Mouse (Mus musculus) CH12.LX (cell line): Measurements from ENCODE around the gene Pogz. TPM values are rescaled to one million over a fixed set of nuclear protein-coding genes. Genes with fewer than 3 reads are reported as not detected.

Experiments
- DNase-seq: peaks from one replicate; pipeline ENCODE4 v3.0.0-alpha.2; 2013; ENCODE audit errors: extremely low read depth
- H3K27ac ChIP-seq: 2 replicates; pipeline ENCODE4 v1.5.1; 2012; ENCODE audit warnings: low read depth, mild to moderate bottlenecking, control low read depth, moderate library complexity; ENCODE audit not compliant: insufficient read depth
- H3K27me3 ChIP-seq: replicated peaks from 2 replicates; pipeline ENCODE3; 2012; ENCODE audit warnings: inconsistent platforms
- H3K36me3 ChIP-seq, 2 experiments: replicated peaks in 1 of 2; 2 replicates each; pipeline versions ENCODE3 to v1.6.1; 2012; ENCODE audit warnings: inconsistent platforms in 1 of 2, low read length in 1 of 2, mild to moderate bottlenecking in 1 of 2, mixed read lengths in 1 of 2, moderate library complexity in 1 of 2; ENCODE audit not compliant: control insufficient read depth in 1 of 2, insufficient read depth in 1 of 2
- H3K4me1 ChIP-seq, 2 experiments: 2 replicates each; pipeline ENCODE4 v1.6.1; 2012; ENCODE audit warnings: inconsistent platforms in 1 of 2, moderate library complexity in 1 of 2; ENCODE audit not compliant: insufficient read depth in 2 of 2, control insufficient read depth in 1 of 2
- H3K4me2 ChIP-seq: 2 replicates; pipeline ENCODE4 v1.6.1; 2012; ENCODE audit warnings: low read depth, mild to moderate bottlenecking, control low read depth; ENCODE audit not compliant: poor library complexity, insufficient read depth, severe bottlenecking
- H3K4me3 ChIP-seq, 3 experiments: fragments of 150-350 bp in 1 of 3; sonication (generic) in 1 of 3; replicated peaks in 1 of 3; 2 replicates each; pipeline versions ENCODE3 to v1.5.1; 2011 to 2012; ENCODE audit warnings: low read depth in 2 of 3, low read length in 2 of 3, mild to moderate bottlenecking in 2 of 3, moderate library complexity in 2 of 3, control low read depth in 1 of 3, improper control_type of control experiment in 1 of 3, inconsistent platforms in 1 of 3, mixed read lengths in 1 of 3; ENCODE audit not compliant: poor library complexity in 1 of 3
- H3K79me2 ChIP-seq: replicated peaks from 2 replicates; pipeline ENCODE4 v1.6.1; 2012; ENCODE audit warnings: mild to moderate bottlenecking, moderate library complexity; ENCODE audit not compliant: control insufficient read depth, poor library complexity, insufficient read depth, severe bottlenecking; ENCODE audit errors: extremely low read depth
- H3K9ac ChIP-seq: 2 replicates; pipeline ENCODE4 v1.6.1; 2012; ENCODE audit warnings: low read depth, mild to moderate bottlenecking, control low read depth, moderate library complexity; ENCODE audit not compliant: insufficient read depth
- H3K9me3 ChIP-seq: replicated peaks from 2 replicates; pipeline ENCODE3; 2012; ENCODE audit warnings: low read length, inconsistent platforms, mixed read lengths
- BHLHE40 ChIP-seq: IDR thresholded peaks from 2 replicates; pipeline ENCODE4 v1.6.1; 2011; ENCODE audit warnings: mild to moderate bottlenecking, low read depth, low read length, improper control_type of control experiment
- CHD2 ChIP-seq: IDR thresholded peaks from 2 replicates; pipeline ENCODE4 v1.6.1; 2011; ENCODE audit warnings: low read length, improper control_type of control experiment
- CTCF ChIP-seq, 2 experiments: IDR thresholded peaks in 1 of 2; conservative IDR thresholded peaks in 1 of 2; 2 replicates each; pipeline ENCODE4 v1.5.1; 2011 to 2012; ENCODE audit warnings: low read depth in 2 of 2, low read length in 2 of 2, improper control_type of control experiment in 1 of 2, inconsistent platforms in 1 of 2, mild to moderate bottlenecking in 1 of 2, moderate library complexity in 1 of 2
- GABPA ChIP-seq: IDR thresholded peaks from 2 replicates; pipeline ENCODE4 v1.6.1; 2012; ENCODE audit warnings: low read depth, low read length, improper control_type of control experiment, inconsistent platforms; ENCODE audit not compliant: insufficient replicate concordance
- HCFC1 ChIP-seq: IDR thresholded peaks from 2 replicates; pipeline ENCODE4 v1.6.1; 2012; ENCODE audit warnings: low read depth, mild to moderate bottlenecking, inconsistent platforms, low read length, improper control_type of control experiment
- IRF4 ChIP-seq: IDR thresholded peaks from 2 replicates; pipeline ENCODE4 v1.6.1; 2014; ENCODE audit warnings: low read depth, mild to moderate bottlenecking, inconsistent platforms, low read length, improper control_type of control experiment
- MAFK ChIP-seq: IDR thresholded peaks from 2 replicates; pipeline ENCODE4 v1.6.1; 2011; ENCODE audit warnings: low read length, improper control_type of control experiment; ENCODE audit not compliant: insufficient replicate concordance
- MAX ChIP-seq: IDR thresholded peaks from 2 replicates; pipeline ENCODE4 v1.6.1; 2011; ENCODE audit warnings: low read length, improper control_type of control experiment
- MAZ ChIP-seq: IDR thresholded peaks from 2 replicates; pipeline ENCODE4 v1.6.1; 2012; ENCODE audit warnings: low read depth, mild to moderate bottlenecking, inconsistent platforms, low read length, improper control_type of control experiment, moderate library complexity
- MEF2A ChIP-seq: IDR thresholded peaks from 2 replicates; pipeline ENCODE4 v1.6.1; 2014; ENCODE audit warnings: low read depth, mild to moderate bottlenecking, inconsistent platforms, low read length, improper control_type of control experiment, borderline replicate concordance
- MXI1 ChIP-seq: IDR thresholded peaks from 2 replicates; pipeline ENCODE4 v1.6.1; 2011; ENCODE audit warnings: mild to moderate bottlenecking, low read depth, low read length, improper control_type of control experiment
- MYC ChIP-seq: IDR thresholded peaks from 2 replicates; pipeline ENCODE4 v1.6.1; 2011; ENCODE audit warnings: low read depth, mild to moderate bottlenecking, improper control_type of control experiment, low read length
- PAX5 ChIP-seq: IDR thresholded peaks from 2 replicates; pipeline ENCODE4 v1.6.1; 2012; ENCODE audit warnings: low read length, inconsistent platforms, mixed read lengths
- POLR2A ChIP-seq: IDR thresholded peaks from 2 replicates; pipeline ENCODE4 v1.6.1; 2011; ENCODE audit warnings: low read depth, mild to moderate bottlenecking, improper control_type of control experiment, low read length
- POLR2AphosphoS2 ChIP-seq: IDR thresholded peaks from 2 replicates; pipeline ENCODE4 v1.6.1; 2011; ENCODE audit warnings: low read depth, low read length, improper control_type of control experiment
- RAD21 ChIP-seq: IDR thresholded peaks from 2 replicates; pipeline ENCODE4 v1.6.1; 2011; ENCODE audit warnings: low read depth, mild to moderate bottlenecking, low read length, improper control_type of control experiment, moderate library complexity
- SIN3A ChIP-seq: IDR thresholded peaks from 2 replicates; pipeline ENCODE4 v1.6.1; 2012; ENCODE audit warnings: low read length, improper control_type of control experiment, inconsistent platforms
- SMC3 ChIP-seq: IDR thresholded peaks from 2 replicates; pipeline ENCODE4 v1.6.1; 2011; ENCODE audit warnings: low read depth, low read length, improper control_type of control experiment
- USF1 ChIP-seq: IDR thresholded peaks from 2 replicates; pipeline ENCODE4 v1.6.1; 2014; ENCODE audit warnings: low read depth, mild to moderate bottlenecking, inconsistent platforms, low read length, improper control_type of control experiment
- dilution Hi-C: fragments of 300-500 bp; cut with MboI; formaldehyde crosslinking; loops from 2 replicates; pipeline ENCODE4 v1.14.3; 2020; ENCODE audit warnings: low sequenced_read_pairs; ENCODE audit not compliant: extremely low pct_unique_long_range_greater_than_20kb, extremely low pct_ligation_motif_present
- in situ Hi-C: fragments of 300-500 bp; cut with MboI; formaldehyde crosslinking; loops from 3 replicates; pipeline ENCODE4 v1.14.3; 2019; ENCODE audit warnings: low sequenced_read_pairs, low pct_ligation_motif_present, low pct_unique_long_range_greater_than_20kb, mixed read lengths
- polyA plus RNA-seq: library from polyadenylated mRNA; unstranded; fragments of >175 nt; gene quantifications from 2 replicates; pipeline ENCODE4 v1.2.1, GENCODE M21; 2012; ENCODE audit warnings: low read depth; ENCODE audit not compliant: insufficient read length
- total RNA-seq, 2 experiments: library from RNA; depleted of rRNA; stranded (reverse); fragments of 300-350 nt in 1 of 2; fragments of >200 nt in 1 of 2; gene quantifications; 2 replicates each; pipeline ENCODE4 v1.2.3; 2012 to 2014

Pogz gene
- total and polyA plus RNA-seq, 3 experiments: 7.7 to 23.4 (median 10.1) TPM

GRCm38 (mm10) chr3:94886316-94887224, 49.2 kb downstream of the Pogz start, which contains the start of gene Psmb4 (continued):
- TF ChIP-seq SIN3A: peak; percentile 84
- peak; percentile 97 for TF ChIP-seq POLR2A
- no peak for TF ChIP-seq MAFK
- TF ChIP-seq MXI1: peak; percentile 68; the same call in 1 of the 2 replicates
- no peak for TF ChIP-seq USF1
- TF ChIP-seq IRF4: peak; percentile 71; the same call in 1 of the 2 replicates
- TF ChIP-seq CHD2: no peak
- no peak for TF ChIP-seq GABPA
- no peak for TF ChIP-seq SMC3
- peak; percentile 88; the same call in 1 of the 2 replicates for TF ChIP-seq POLR2AphosphoS2
- TF ChIP-seq MAZ: no peak
- no peak for TF ChIP-seq BHLHE40

GRCm38 (mm10) chr3:94888595-94888994, 51.2 kb downstream of the Pogz start:
- peaks cover 2 to 22% of the 10 kb centered on the region in 2 experiments; a peak in 3 of 4 replicates for H3K4me1 ChIP-seq
- peaks cover 16% of the 10 kb centered on the region for H3K79me2 ChIP-seq
- in situ Hi-C loops: no loop called here
- no peaks in the 10 kb centered on the region for H3K9me3 ChIP-seq
- no peak overlapping the region for H3K27ac ChIP-seq
- DNase-seq: peak; percentile 70
- H3K27me3 ChIP-seq: no peaks in the 10 kb centered on the region
- dilution Hi-C loops: no loop called here
- H3K9ac ChIP-seq: no peak overlapping the region
- no peak overlapping the region for H3K4me2 ChIP-seq
- H3K4me3 ChIP-seq: no peak overlapping the region
- TF ChIP-seq SMC3 (peak; percentile 61), CTCF (conservative IDR thresholded peaks at IDR 0.05 in 1 of 2, IDR thresholded peaks at IDR 0.05 in 1 of 2; ENCODE audit: low read depth in 2 of 2, low read length in 2 of 2) (peak; percentile 34 to 79), RAD21 (peak; percentile 75), IRF4 (no peak; the same call in 1 of the 2 replicates), MAFK (0 out of 2 replicates have a peak, but pooled peaks have one; percentile 56), PAX5 (no peak), MYC (peak; percentile 64; the same call in 1 of the 2 replicates), HCFC1 (no peak), MEF2A (no peak), MAX (peak; percentile 64; the same call in 1 of the 2 replicates)
- TF ChIP-seq, all 38 proteins: peak for 6
- H3K36me3 ChIP-seq: peaks cover 18 to 23% of the 10 kb centered on the region in 2 experiments
